Mouse (Mus musculus) urinary bladder, postnatal 14 days (tissue): ENCODE data around the gene Tmbim6.
"Not testable (repeated sequence)": the region's sequence is repeated elsewhere in the genome, so short reads cannot be mapped to it uniquely, and the experiment has no call there.

ENCODE experiments used
- DNase-seq: peaks from one replicate; pipeline ENCODE4 v3.0.0; 2021; ENCODE audit warnings: low spot score

Tmbim6 gene

GRCm38 (mm10) chr15:99417692-99418271, 25.1 kb downstream of the Tmbim6 start:
- DNase-seq, result no peak

- no peak for DNase-seq
These were observed 27.4 kb downstream of the Tmbim6 start for GRCm38 (mm10) chr15:99420101-99420500.

GRCm38 (mm10) chr15:99420521-99421014, 27.9 kb downstream of the Tmbim6 start:
- DNase-seq, result peak; percentile 66

- no peak for DNase-seq
These were observed 28.5 kb downstream of the Tmbim6 start for GRCm38 (mm10) chr15:99421152-99421551.

GRCm38 (mm10) chr15:99421676-99422075, 29.0 kb downstream of the Tmbim6 start:
- no peak for DNase-seq

GRCm38 (mm10) chr15:99422551-99422950, 29.9 kb downstream of the Tmbim6 start:
- DNase-seq, result no peak

GRCm38 (mm10) chr15:99423131-99423530, 30.4 kb downstream of the Tmbim6 start:
- no peak for DNase-seq

GRCm38 (mm10) chr15:99423884-99424283, 31.2 kb downstream of the Tmbim6 start:
- DNase-seq, result no peak

- no peak for DNase-seq
These were observed 37.7 kb downstream of the Tmbim6 start for GRCm38 (mm10) chr15:99430394-99430793.

GRCm38 (mm10) chr15:99431063-99431462, 38.4 kb downstream of the Tmbim6 start:
- DNase-seq, result no peak

GRCm38 (mm10) chr15:99431504-99431903, 38.8 kb downstream of the Tmbim6 start:
- no peak for DNase-seq

- no peak for DNase-seq
These were observed 39.3 kb downstream of the Tmbim6 start for GRCm38 (mm10) chr15:99431967-99432366.

- no peak for DNase-seq
These were observed 40.5 kb downstream of the Tmbim6 start for GRCm38 (mm10) chr15:99433081-99433718.

GRCm38 (mm10) chr15:99433913-99434312, 41.2 kb downstream of the Tmbim6 start:
- no peak for DNase-seq

GRCm38 (mm10) chr15:99438966-99439698, 46.5 kb downstream of the Tmbim6 start:
- DNase-seq, result no peak

GRCm38 (mm10) chr15:99440112-99440815, 47.6 kb downstream of the Tmbim6 start:
- DNase-seq, result no peak

GRCm38 (mm10) chr15:99440816-99441457, 48.3 kb downstream of the Tmbim6 start:
- DNase-seq, result no peak

- no peak for DNase-seq
These were observed 49.7 kb downstream of the Tmbim6 start for GRCm38 (mm10) chr15:99442358-99442757.

- no peak for DNase-seq
These were observed 52.9 kb downstream of the Tmbim6 start for GRCm38 (mm10) chr15:99445567-99445966.

GRCm38 (mm10) chr15:99446136-99446535, 53.5 kb downstream of the Tmbim6 start:
- DNase-seq, result not testable (repeated sequence)

GRCm38 (mm10) chr15:99449131-99449750, 56.6 kb downstream of the Tmbim6 start:
- peak; percentile 37 for DNase-seq
